Mouse (Mus musculus) cerebellum, adult 8-10 months (tissue): ENCODE results near the gene Gm17455.

ENCODE experiments used
- DNase-seq: peaks from one replicate; pipeline ENCODE4 v3.0.0; 2022

The Gm17455 gene

DNA sequence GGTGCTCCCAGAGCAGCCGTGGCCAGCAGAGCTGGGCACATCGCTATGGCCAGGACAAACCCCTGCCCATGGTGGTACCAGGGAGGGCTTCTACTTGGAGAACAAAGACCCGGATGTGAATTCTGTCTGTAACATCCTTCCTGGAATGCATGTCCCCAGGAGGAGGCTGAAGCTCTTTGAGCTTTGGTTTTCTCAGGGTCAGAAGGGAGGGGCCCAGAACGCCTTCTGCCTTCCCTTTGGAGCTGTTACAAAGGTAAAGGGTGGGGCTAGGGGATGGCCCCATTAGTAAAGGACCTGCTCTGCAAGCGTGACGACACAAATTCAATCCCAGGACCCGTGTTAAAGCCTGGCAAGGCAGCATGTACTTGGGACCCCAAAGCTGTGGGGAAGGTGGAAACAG is 23.2 kb downstream of the Gm17455 start:
- no peak for DNase-seq

DNA sequence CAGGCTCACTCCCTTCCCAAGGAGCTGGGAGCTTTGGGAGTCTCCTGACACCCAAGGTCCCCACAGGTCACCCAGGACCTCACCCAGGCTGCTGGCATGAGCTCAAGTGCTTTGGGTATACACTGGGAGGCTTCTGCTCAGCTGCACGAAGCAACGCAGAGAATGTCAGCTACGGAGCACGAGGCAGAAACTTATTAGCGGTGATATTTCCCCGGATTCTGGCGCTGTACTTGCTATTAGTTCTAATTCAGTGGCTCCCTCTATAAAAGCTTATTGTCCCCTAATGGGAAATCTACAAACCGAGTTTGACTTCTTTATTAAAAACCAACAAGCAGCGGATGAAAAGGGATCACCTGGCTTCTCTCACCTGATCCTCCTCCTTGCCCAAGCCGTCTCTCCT is 30.5 kb downstream of the Gm17455 start:
- no peak for DNase-seq

- DNase-seq, result no peak
Measured at GRCm38 (mm10) chr10:60430591-60430990, 31.1 kb downstream of the Gm17455 start.

GRCm38 (mm10) chr10:60432679-60433078 is 33.2 kb downstream of the Gm17455 start:
- DNase-seq, result no peak

GRCm38 (mm10) chr10:60442321-60442720 is 42.8 kb downstream of the Gm17455 start:
- no peak for DNase-seq

DNA sequence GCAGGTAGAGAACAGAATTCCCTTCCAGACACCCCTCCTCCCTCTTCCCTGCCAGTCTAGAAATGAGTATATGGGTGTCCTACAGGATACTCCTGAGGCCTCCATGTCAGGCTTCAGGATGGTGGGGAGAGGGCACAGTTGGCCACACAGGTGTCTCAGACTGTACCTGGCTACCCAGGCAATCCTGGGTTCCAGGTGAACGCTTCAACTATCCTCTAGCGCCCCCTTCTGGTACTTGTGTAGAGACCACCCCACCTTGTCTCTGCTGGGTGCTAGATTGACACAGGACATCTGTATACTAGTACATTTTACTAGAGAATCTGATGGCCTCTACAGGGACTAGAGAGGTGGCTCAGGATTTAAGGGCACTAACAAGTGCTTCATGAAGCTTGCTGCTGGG is 43.6 kb downstream of the Gm17455 start:
- DNase-seq, result no peak

GRCm38 (mm10) chr10:60445031-60445593 is 45.6 kb downstream of the Gm17455 start:
- no peak for DNase-seq

DNA sequence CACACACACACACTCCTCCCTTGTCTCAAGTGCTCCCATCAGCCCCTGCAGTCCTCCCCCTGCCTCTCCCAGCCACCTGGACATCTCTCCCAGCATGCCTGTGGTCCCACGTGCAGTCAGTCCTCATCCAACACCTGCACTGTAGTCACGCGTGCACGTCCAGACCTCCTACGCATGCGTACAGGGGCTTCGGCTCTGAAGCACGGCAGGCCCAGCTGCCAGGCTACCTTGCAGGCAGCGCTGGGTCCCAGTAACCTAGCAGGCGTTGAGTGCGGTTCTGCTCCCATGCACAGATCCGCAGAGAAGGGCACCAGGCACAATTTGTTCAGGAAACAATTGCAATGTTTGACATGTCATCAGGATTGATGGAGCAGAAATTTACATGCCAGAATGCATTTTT is 47.7 kb downstream of the Gm17455 start:
- no peak for DNase-seq
